Mouse (Mus musculus) thymus, postnatal 14 days (tissue): ENCODE results near the gene Prkce.

Experiments
- DNase-seq: peaks from one replicate; pipeline ENCODE4 v3.0.0; 2021

Prkce gene

DNA sequence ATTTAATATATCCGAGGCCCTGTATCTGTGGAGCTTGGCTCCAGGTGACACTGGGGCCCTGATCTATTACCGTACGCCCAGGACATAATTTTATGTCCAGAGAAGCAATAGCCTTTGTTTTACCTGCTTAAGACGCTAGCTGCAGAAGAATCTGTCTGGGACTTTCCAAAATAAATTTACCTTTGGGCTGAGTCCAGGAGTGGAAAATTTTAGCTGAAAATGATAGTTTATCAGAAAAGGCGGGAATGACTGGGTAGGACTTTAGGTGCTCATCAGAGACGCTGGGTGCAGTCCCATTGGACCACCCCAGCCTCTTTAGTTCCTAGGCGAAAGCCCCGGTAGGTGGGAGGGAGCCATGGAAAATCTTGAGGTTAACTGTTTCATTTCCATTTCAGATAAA lies 58.6 kb downstream of the Prkce start:
- DNase-seq = no peak

DNA sequence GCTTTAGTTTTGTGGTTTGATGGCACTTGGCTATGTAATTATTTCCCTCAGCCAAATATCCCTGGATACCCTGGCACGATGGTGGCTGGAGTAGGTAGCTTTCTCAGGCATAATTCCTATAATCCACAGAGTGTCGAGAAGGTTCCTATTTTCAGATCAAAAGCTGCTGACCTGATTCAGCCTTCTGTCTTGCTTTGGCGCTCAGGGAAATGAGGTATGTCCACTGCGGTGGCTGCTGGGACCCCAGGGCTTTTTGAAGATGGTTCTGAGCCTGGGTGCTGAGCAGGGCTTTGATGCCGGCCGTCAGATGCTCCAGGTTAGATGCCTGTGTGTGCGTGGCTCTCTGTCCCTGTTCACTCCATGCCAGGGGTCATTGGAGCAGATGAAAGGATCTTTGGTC lies 59.0 kb downstream of the Prkce start:
- no peak for DNase-seq

DNA sequence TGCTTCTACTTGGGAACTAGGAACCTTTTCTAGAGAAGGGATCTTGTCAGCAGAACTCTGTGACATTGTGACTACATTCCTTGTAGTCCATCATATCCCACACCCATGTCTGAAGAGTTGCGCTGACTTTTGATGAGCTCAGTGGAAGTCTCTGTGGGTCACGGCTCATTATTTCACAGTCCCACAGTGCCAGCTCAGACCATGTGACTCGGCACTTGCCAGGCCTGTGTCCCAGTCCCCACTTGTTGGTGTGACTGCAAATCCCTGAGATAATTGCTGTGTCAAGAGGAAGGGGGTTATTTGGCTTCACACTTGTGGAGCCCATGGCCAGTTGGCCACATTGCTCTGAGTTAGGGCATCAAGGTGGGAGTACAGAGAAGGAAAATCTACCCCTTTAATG lies 59.8 kb downstream of the Prkce start:
- DNase-seq = no peak

DNA sequence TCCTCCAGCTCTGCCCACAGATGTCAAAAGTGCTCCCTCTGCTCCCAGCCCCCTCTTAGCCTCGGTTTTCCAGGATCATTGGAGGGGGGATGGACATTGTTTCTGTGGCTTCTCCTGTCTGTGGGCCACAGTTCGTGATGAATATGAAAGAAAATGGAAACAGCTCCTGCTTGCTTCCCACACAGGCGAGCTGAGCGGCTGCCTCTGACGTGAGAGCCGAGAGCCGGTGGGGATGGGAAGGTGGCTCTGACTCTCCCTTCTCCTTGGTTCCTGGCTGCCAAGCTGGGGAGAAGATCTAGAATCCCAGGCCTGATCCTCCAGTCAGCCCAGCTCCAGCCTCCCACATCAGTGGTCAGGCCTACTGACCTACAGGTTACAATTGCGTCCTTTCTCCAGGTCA lies 61.3 kb downstream of the Prkce start:
- DNase-seq = no peak

DNA sequence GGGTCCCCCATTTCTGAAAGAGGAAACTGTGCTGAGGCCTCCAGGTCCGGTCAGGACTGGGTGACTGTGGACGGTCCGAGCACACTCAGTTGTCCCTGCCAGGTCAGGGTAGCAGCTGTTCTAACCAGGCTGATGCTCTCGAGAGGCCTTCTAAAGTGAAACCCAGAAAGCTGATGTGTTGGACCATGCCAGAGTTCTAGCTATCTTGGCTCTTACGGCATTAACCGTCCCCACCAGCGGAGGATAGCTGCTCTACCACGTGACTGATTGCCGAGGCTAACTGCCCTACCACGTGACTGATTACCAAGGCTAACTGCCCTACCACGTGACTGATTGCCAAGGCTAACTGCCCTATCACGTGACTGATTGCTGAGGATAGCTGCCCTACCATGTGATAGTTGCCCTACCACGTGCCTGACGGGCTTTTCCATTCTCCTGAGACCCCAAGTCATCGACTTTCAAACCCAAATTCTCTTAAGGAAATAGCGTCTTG lies 62.6 kb downstream of the Prkce start:
- DNase-seq = no peak

DNA sequence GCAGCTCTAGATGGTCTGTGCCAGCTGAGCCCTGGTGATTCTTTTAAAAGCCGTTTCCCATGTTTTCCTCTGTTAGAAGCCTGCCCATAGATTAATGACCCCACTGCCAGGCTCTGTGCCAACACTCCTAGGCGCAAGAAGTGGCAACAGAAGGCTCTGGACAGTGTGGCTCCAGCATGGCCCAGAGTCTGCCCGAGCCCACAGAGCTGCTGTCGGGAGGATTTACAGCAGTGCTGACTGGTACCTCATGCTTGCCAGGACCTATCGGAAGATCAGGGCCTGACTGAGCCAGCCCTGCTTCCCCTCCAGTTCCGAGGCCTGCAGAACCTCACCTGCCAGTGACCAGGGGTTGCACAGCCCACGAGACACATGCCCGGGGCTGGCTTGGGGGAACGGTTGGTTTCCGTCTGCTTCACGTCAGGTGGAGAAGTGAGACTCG lies 64.2 kb downstream of the Prkce start:
- DNase-seq = no peak

DNA sequence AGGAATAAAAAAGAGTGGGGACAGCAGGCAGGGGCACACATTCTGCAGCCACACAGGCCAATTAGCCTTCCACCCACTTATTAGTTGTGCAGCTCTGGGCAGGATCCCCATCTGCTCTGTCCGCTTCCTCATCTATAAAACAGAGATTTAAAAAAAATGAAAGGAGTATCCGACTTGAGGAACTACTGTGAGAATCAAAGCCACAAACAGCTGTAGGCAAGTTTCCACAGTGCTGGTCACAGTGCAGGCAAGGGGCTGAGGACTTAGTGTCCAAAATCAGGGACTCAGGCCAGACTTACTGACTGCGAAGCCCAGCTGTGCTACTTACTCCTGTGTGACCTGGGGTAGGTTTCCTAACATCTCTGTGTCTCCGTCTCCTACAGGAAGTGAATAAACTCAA lies 64.7 kb downstream of the Prkce start:
- DNase-seq = no peak

DNA sequence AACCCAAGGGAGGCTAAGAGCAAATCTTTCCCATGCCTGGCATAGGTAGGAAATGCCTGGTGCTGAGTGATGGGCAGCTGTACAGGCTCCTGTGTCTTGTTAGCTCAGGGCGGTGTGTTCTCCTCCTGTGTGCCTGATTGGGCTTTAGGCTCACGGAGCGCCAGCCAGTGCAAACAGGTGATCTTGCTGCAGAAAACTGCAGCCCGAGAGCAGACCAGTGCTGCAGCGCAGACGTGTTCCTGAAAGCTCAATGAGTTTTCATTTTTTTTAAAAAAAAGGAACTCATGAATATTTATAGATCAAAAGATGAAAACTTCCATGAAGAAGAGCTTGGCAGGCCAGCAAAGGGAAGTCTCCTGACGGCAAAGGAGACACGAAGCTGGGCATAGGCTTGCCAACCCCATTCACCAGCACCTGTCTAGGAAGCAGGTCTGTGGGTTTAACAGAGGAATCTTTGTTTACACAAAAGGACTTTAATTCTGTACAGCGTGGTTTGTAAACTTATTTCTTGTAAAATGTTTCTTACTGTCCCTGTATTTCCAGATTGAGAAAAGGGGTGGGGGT lies 67.1 kb downstream of the Prkce start:
- no peak for DNase-seq

DNA sequence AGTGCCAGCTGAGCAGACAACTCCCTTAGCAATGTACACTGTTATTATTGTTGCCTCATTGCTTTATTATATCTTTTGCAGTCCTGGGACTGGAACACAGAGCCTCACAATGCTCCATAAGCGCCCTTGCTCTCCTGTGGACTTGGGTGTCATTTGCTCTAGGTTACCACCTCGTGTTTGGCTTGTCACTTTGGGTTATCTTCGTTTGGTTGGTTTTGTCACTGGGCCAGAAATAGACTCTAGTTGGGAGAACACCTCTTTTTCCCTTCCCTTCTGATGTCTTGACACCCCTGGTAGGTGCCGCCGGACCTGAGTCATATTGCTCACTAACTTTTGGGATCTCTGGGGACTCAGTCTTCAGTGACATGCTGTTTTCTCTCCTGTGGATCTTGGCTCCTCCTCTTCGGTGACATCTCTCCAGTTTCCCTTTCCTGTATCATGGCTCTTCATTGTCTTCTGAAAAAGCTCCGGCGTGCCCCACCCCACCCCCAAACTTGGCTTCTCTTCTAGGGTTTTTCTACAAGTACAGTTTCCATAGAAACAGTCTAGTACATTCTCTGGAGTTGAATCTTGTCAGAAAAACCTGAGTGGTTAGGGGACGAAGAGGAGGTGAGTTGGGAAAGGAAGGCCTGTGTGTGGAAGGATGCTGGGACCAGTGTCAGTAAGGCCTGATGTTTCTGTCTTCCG lies 68.6 kb downstream of the Prkce start:
- DNase-seq = no peak

DNA sequence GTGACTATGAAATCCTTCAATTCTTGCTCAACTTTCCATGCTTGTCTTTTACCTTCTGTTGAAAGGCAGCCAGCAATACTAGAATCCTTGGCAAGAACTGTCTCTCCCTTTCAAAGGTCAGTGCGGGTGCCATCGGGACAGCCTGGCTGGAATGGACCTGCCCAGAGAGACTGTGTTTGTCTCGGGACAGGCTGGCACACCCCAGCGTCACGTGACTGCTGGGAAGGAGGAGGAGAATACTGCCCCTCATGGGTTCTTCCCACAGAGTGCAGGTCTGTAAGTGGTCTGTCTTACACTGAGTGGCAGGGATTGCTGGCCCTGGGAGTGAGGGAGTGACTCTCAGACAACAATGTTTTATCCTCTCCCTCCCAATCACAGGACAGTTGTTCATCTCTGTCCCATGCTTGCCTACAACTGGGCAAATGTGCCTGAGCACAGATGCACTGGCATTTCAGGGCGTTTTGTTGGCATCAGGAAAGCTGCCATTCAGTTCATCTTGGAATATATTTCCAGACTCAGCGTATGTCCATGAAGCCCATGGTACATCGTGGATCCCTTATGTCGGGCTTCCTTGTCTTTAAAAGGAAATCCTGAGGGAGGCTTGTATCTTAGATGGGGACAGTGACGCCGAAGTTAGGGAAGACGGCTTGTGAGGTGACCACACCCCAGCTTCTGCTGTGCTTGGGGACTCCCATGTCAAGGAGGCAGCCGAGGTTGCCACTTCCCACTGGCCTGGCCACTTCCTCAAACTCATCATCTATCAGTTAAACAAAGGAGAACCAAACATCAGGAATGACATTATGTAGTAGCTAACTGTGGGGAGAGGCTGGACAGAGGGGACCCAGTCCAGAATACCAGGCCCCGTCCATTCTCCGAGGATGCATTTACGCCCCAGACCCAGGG lies 69.5 kb downstream of the Prkce start:
- DNase-seq = no peak

DNA sequence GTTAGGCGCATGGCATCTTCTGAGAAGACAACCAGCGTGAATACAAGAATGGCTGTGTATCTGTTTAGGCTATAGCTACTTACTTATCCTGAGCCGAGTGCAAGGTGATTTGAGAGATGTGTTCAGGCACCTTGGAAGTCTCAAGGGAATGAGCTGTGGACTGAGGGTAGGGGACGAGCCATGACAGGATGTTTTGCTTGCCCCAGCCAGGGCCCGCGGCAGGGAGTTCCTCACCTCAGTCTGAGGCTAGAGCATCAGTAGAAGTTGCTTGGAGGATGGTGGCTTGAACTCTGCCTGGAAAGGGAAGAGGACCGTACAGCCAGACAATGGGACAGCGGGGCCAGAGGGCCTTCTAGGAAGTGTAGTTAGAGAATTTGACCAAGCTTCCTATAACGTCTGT lies 74.7 kb downstream of the Prkce start:
- no peak for DNase-seq

DNA sequence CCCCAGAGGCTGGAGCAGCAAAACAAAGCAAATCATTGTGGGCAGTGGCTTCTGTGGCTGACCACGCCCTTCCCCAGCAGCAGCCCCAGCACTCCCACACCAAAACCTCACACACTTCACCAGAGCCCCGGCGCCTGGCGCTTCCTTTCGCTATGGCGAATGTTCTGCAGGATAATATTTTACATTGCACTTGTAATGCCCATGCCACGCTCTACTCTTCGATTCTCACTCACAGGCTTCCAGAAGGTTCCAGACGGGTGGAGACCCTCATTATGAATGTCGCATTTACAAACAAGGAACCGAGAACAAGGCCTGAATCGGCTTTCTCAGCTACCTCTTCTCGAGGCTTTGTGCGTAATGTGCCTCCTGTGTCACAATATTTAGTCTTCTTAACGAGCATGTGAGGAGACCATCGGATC lies 75.5 kb downstream of the Prkce start:
- DNase-seq = no peak

DNA sequence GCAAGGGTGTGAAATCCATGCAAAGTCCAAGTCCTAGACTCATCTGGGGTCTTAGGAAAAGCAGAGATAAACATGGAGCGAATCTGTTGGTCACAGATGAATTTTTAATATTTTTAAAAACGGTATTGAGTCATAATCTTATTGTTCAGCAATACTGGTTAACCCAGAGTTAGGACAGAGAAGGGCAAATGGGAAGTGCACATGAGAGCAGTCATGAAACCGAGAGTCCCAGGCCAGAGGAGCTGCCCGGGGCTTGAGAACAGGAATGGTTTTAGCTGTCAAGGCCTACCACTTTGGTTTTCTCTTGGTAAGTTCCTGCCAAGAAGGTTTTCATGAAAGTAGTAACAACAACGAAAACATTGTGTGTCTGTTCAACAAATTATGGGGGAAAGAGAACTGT lies 76.8 kb downstream of the Prkce start:
- no peak for DNase-seq

DNA sequence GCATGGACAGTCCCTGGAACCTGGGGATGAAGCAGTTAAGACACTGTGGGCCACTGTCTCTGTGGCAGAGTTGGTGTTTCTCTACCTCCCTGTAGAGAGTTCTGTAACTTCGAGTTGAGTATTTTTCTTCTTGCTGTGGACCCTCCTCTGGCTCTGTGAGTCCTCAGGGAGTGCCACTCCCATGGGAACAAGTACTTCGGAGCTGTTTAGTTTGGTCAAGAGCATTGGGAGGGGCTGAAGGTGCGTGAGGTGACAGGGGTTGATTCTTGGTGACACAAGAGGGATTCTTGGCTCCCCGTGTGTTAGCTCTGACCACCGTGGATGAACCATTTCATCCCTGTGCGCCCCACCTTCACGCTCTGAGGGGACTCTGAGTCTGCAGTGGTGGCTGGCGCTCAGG lies 81.2 kb downstream of the Prkce start:
- no peak for DNase-seq

DNA sequence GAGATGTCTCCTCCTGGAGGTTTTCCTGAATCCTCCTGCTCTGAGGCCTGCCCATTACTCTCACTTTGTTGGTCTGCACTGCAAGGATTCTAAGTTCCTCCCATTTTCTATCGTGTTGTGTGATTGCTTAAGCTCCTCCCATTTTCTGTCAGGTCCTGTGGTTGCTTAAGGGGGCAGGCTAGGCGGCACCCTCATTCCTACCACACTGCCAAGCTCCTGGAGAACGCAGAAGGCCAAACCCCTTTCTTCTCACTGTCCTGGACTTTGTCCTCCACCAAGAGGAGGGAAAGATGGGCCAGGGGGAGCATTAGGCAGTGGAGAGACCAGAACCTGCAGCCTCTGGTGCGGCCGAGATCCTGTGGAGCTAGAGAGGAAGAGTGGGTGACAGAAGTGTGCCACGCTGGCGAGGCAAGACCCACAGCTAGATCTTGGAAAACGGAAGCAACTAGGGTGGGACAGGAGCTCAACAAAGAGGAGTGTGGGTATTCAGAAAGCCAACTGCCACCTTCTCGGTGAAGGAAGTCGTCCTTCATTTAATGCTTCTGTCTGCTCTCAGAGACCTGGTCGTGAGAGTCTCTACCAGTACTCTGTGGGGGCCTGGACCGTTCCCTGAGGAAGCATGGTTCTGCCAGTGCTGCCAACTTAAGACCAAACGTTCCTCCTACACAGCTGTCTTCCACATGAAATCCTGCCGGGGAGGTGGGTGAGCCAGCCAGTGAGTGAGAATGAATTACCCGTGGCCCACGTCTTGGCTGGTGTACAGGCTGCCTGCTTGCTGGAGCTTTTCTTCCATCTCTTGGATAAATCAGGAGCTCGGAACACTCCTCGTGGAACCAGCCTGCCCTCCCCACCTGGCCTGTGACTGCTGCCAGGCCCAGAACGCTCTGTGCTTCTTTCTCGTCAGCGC lies 82.2 kb downstream of the Prkce start:
- DNase-seq = no peak

DNA sequence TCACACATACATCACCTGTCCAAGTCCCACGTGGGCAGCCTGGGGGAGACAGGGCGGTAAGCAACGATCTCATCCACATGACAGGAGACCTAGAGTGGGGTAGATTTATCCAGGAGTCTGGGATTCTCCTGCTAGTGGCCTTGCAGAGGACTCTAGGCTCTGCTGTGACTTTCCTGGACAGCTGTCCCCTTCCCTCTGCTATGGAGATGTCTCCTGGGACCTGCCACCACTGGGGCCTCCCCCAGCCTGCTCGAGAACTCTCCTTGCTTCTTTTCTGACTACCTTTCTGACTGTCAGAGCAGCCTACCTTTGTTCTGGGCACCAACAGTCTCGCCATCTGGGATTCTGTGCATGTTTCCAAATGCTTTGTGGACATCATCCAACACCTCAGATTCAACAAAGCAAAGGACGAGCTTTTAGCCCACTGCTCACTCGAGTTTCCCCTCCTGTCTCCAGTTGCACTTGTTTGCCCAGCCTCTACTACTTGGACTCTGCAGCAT lies 82.9 kb downstream of the Prkce start:
- DNase-seq = no peak

DNA sequence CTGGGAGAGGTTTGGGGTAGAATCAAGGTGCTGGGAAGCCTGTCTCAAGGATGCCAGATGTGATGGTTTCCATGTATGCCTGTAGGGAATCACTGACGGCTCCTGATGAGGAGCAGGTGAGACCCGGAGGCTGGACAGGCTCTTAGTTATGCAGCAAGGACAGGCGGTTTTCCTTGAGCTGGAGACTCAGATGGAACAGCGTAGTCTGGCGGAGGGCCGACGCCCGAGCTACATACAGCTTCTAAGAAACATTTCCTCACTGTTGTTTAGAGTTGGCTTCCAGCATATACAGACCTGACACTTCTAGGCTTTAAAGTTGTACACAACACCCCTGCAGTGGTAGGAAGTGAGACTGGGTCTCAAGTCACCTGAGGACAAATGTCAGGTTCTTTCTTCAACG lies 86.3 kb downstream of the Prkce start:
- DNase-seq = no peak

DNA sequence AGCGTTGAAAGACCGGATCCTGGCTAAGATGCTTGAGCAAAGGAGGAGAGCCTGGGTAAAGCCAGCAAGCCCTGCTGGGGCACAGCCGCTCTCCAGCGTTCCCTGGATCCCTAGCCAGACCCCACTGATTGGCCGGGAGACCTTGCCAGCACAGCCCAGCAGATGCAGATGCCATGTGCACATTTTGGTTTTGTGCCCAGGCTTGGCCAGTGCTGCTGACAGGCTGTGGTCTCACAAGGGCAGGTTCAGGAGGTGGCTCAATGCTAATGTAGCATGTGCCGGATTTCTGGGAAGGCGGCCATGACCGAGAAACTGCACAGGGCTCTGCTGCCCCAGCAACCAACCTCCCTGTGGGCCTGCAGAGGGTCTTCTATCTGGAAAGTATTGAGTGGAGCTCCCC lies 86.7 kb downstream of the Prkce start:
- no peak for DNase-seq

DNA sequence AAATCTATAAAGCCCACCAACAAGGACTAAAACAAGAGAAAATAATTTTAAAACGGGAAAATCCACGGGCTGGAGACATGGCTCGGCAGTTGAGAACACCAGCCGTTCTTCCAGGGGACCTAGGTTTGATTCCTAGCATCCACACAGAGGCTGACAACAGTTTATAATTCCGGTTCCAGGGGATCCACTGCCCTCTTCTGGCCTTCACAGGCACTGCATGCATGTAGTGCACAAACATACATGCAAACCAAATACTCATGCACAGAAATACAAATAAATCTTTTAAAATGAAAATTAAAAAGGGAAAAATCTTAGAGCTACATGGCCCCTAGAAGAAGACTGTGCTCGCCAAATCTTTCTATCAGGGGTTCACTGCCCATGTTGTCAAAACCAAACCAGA lies 87.4 kb downstream of the Prkce start:
- DNase-seq = no peak

DNA sequence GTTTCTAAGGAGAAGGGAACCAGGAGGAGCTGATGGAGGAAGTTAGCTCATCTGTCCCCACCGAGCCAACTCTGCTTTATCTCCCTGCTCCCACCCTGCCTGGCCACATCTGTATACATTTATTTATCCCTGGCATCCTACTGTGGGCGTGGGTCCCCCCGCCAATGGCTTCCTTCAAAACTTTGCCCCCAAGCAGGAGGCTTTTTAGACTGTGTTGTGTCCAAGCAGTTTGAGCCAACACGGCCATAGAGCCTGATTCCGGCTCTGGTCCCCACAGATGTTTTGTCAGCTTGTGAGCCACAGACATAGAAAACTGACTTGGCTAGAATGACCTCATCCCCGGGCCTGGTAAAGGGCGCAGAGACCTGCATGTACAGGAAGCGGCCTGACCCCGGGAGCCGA lies 89.1 kb downstream of the Prkce start:
- no peak for DNase-seq

DNA sequence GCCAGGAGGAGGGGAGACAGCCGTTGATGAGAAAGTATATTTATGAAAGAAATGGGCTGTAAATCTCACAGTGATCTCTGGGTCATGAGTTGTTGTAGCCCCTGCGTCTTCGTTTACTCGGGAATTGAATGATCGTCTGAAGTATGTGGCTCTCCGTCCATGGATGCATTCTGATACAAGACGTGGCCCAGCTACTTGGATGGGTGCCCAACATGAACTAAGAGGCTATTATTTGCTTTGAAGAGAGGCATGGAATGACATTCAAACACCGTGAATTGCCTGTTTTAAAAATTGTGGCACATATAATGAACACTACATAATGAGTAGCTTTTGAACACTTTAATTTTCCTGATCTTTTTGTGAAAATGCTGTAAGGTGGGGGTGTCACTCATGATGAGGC lies 93.5 kb downstream of the Prkce start:
- DNase-seq = no peak

DNA sequence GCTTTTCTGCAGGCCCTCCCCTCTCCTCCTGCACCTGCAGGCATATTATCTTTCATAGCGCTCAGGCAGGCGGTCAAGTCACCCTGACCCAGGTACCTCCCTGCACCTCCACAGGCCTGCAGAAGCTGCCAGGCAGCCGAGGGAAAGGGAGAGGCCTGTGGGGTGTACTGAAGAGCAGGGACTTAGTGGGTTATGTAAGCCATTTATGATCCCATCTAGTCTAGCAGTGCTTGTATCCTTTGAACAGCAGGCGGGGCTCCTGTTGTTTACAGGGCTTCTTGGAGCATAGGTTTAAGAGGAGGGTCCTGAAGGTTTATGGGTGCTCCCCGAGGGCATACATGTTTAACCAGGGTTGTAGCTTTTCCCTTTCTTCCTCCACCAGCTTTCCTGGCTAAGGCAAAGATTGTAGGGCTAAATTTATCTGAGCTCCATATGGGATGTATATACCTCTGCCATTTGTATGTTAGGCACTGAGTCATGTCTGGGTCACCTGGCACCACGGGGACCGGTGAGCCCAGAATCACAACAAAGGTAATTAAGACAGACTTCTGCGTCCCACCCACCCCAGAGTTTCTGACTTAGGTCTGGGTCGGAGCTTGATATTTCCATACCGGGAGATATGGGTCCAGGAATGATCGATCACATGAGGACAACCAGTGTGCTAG lies 96.5 kb downstream of the Prkce start:
- no peak for DNase-seq
